Mouse (Mus musculus): Measurements from ENCODE around the gene Tmcc2. TPM values are rescaled to one million over a fixed set of nuclear protein-coding genes. Genes with fewer than 3 reads are reported as not detected.
A peak's percentile ranks its signal among the peaks of the same experiment; 100 is the strongest.

Tmcc2 gene
- polyA plus RNA-seq, 2 experiments, result 285 to 327 TPM

DNA sequence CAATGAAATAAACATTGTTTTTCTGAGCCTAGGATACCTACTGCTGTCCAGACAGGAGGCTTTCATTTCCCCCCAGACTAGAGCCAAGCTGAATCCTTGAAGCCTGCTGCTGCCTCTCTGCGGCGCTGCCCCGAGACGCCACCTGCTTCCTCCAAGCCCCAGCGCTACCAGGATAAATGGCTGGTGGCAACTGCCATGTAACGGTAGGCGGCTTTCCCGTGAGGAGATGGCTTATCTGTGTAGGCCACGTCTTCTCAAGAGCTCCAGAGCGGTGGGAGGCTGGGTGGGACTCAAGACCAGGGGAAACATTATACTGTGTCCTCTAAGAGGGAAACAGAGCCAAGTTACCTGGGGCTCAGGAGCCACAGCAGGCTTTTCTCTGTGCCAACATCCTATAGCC, 9.2 kb downstream of the Tmcc2 start:
- DNase-seq (ENCODE audit: low read depth in 3 of 3, low spot score in 3 of 3) (peak; percentile 69 to 75 (median 73)), ATAC-seq (ENCODE audit: insufficient read depth) (peak; percentile 88)
- peaks cover 79 to 81% of the 10 kb centered on the region in 2 experiments for H3K4me1 ChIP-seq (replicated peaks; ENCODE audit: control insufficient read depth in 2 of 2, insufficient read depth in 2 of 2, low read length in 1 of 2)
- peak overlapping the region; percentile 12 to 44 for H3K4me3 ChIP-seq (ENCODE audit: insufficient read depth in 1 of 2, low read depth in 2 of 2, low read length in 2 of 2)
- peak overlapping the region; percentile 91 for H3K27ac ChIP-seq
- H3K9ac ChIP-seq (replicated peaks), result peak overlapping the region; percentile 67
- no peaks in the 10 kb centered on the region for H3K9me3 ChIP-seq (ENCODE audit: control insufficient read depth, low read length)
- TF ChIP-seq EP300 (IDR thresholded peaks at IDR 0.05; ENCODE audit: low read depth) (peak; percentile 89), CTCF (IDR thresholded peaks at IDR 0.05; ENCODE audit: low read depth) (peak; percentile 66)
- H3K27me3 ChIP-seq (ENCODE audit: control insufficient read depth, insufficient read depth, low read length), result no peaks in the 10 kb centered on the region
- H3K4me2 ChIP-seq (ENCODE audit: low read depth), result peak overlapping the region; percentile 75
- 5% methylated on average over 10 of the region's 10 CpGs for WGBS (ENCODE audit: insufficient replicate concordance)
- H3K36me3 ChIP-seq (replicated peaks; ENCODE audit: control insufficient read depth, insufficient read depth, low read depth), result peaks cover 65% of the 10 kb centered on the region

DNA sequence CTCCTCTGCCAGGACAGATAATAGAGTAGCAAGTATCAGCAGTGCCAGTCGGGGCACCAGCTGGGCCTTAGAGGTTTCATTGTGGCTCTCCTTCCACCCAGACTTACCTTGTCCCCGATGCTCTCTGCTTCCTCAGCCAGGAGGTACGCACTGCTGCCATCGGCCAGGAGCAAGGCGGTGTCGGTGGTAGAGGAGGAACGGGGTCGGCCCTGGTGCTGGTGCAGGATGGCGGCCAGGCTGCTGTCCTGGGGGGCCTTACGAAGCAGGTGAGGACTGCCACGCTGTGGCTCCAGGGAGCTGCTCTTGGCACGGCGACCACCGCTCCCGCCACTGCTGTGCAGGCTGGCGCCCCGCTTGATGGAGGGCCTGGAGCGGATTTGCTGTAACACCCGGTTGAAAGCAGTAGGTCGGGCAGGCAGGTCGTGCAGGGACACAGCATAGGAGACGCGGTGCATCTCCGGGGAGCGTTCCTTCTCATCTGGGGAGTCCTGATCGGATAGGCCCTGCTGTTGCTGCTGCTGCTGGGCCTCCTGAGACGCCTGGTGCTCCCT, 10.5 kb downstream of the Tmcc2 start:
- Histone ChIP-seq H3K27ac (peak overlapping the region; percentile 56), H3K9me3 (ENCODE audit: control insufficient read depth, low read length) (no peaks in the 10 kb centered on the region), H3K9ac (replicated peaks) (no peak overlapping the region), H3K4me2 (ENCODE audit: low read depth) (peak overlapping the region; percentile 79), H3K36me3 (replicated peaks; ENCODE audit: control insufficient read depth, insufficient read depth, low read depth) (peaks cover 61% of the 10 kb centered on the region), H3K27me3 (ENCODE audit: control insufficient read depth, insufficient read depth, low read length) (no peaks in the 10 kb centered on the region), H3K4me3 (ENCODE audit: insufficient read depth in 1 of 2, low read depth in 2 of 2, low read length in 2 of 2) (no peak overlapping the region), H3K4me1 (replicated peaks; ENCODE audit: control insufficient read depth in 2 of 2, insufficient read depth in 2 of 2, low read length in 1 of 2) (peaks cover 79 to 80% of the 10 kb centered on the region in 2 experiments)
- DNase-seq (ENCODE audit: low read depth in 3 of 3, low spot score in 3 of 3) (no peak), ATAC-seq (ENCODE audit: insufficient read depth) (no peak)
- 83% methylated on average over 25 of the region's 27 CpGs for WGBS (ENCODE audit: insufficient replicate concordance)
- TF ChIP-seq EP300 (IDR thresholded peaks at IDR 0.05; ENCODE audit: low read depth) (no peak), CTCF (IDR thresholded peaks at IDR 0.05; ENCODE audit: low read depth) (no peak)

GRCm38 (mm10) chr1:132377811-132378210, 13.3 kb downstream of the Tmcc2 start:
- H3K4me3 ChIP-seq (ENCODE audit: insufficient read depth in 1 of 2, low read depth in 2 of 2, low read length in 2 of 2), result peak overlapping the region in 1 of 2 experiments; percentile 23; a peak in 2 of 4 replicates
- peak overlapping the region; percentile 79 for H3K4me2 ChIP-seq (ENCODE audit: low read depth)
- H3K9me3 ChIP-seq (ENCODE audit: control insufficient read depth, low read length), result no peaks in the 10 kb centered on the region
- H3K27me3 ChIP-seq (ENCODE audit: control insufficient read depth, insufficient read depth, low read length), result no peaks in the 10 kb centered on the region
- H3K4me1 ChIP-seq (replicated peaks; ENCODE audit: control insufficient read depth in 2 of 2, insufficient read depth in 2 of 2, low read length in 1 of 2), result peaks cover 88 to 93% of the 10 kb centered on the region in 2 experiments
- ATAC-seq (ENCODE audit: insufficient read depth), result no peak
- H3K36me3 ChIP-seq (replicated peaks; ENCODE audit: control insufficient read depth, insufficient read depth, low read depth), result peaks cover 69% of the 10 kb centered on the region
- peak overlapping the region; percentile 43 for H3K9ac ChIP-seq (replicated peaks)
- H3K27ac ChIP-seq, result peak overlapping the region; percentile 65
- WGBS (ENCODE audit: insufficient replicate concordance), result 25% methylated on average over 3 of the region's 3 CpGs
- no peak for TF ChIP-seq EP300 (IDR thresholded peaks at IDR 0.05; ENCODE audit: low read depth)
- DNase-seq (ENCODE audit: low read depth in 3 of 3, low spot score in 3 of 3), result no peak

- Histone ChIP-seq H3K4me2 (ENCODE audit: low read depth) (peak overlapping the region; percentile 79), H3K4me1 (replicated peaks; ENCODE audit: control insufficient read depth in 2 of 2, insufficient read depth in 2 of 2, low read length in 1 of 2) (peaks cover 89 to 93% of the 10 kb centered on the region in 2 experiments)
- 59% methylated on average over 7 of the region's 7 CpGs for WGBS (ENCODE audit: insufficient replicate concordance)
These were observed 14.1 kb downstream of the Tmcc2 start for GRCm38 (mm10) chr1:132377055-132377365.

GRCm38 (mm10) chr1:132376211-132377054, 14.6 kb downstream of the Tmcc2 start:
- TF ChIP-seq CTCF (IDR thresholded peaks at IDR 0.05; ENCODE audit: low read depth), result no peak
- TF ChIP-seq EP300 (IDR thresholded peaks at IDR 0.05; ENCODE audit: low read depth), result no peak
- DNase-seq (ENCODE audit: low read depth in 3 of 3, low spot score in 3 of 3) (no peak), ATAC-seq (ENCODE audit: insufficient read depth) (no peak)
- Histone ChIP-seq H3K4me1 (replicated peaks; ENCODE audit: control insufficient read depth in 2 of 2, insufficient read depth in 2 of 2, low read length in 1 of 2) (peaks cover 90 to 95% of the 10 kb centered on the region in 2 experiments), H3K9ac (replicated peaks) (peak overlapping the region; percentile 19), H3K27me3 (ENCODE audit: control insufficient read depth, insufficient read depth, low read length) (no peaks in the 10 kb centered on the region), H3K4me3 (ENCODE audit: insufficient read depth in 1 of 2, low read depth in 2 of 2, low read length in 2 of 2) (peak overlapping the region; percentile 25 to 51), H3K36me3 (replicated peaks; ENCODE audit: control insufficient read depth, insufficient read depth, low read depth) (peaks cover 78% of the 10 kb centered on the region), H3K9me3 (ENCODE audit: control insufficient read depth, low read length) (no peaks in the 10 kb centered on the region), H3K27ac (peak overlapping the region; percentile 88), H3K4me2 (ENCODE audit: low read depth) (peak overlapping the region; percentile 79)
- WGBS (ENCODE audit: insufficient replicate concordance), result 91% methylated on average over 8 of the region's 8 CpGs

More at GRCm38 (mm10) chr1:132377055-132377365, 14.1 kb downstream of the Tmcc2 start:
- ATAC-seq (ENCODE audit: insufficient read depth) (no peak), DNase-seq (ENCODE audit: low read depth in 3 of 3, low spot score in 3 of 3) (no peak)
- H3K4me3 ChIP-seq (ENCODE audit: insufficient read depth in 1 of 2, low read depth in 2 of 2, low read length in 2 of 2), result peak overlapping the region in 1 of 2 experiments; percentile 14; a peak in 2 of 4 replicates
- H3K36me3 ChIP-seq (replicated peaks; ENCODE audit: control insufficient read depth, insufficient read depth, low read depth), result peaks cover 76% of the 10 kb centered on the region
- TF ChIP-seq EP300 (IDR thresholded peaks at IDR 0.05; ENCODE audit: low read depth), result no peak
- no peak for TF ChIP-seq CTCF (IDR thresholded peaks at IDR 0.05; ENCODE audit: low read depth)
- no peaks in the 10 kb centered on the region for H3K9me3 ChIP-seq (ENCODE audit: control insufficient read depth, low read length)
- H3K9ac ChIP-seq (replicated peaks), result no peak overlapping the region
- peak overlapping the region; percentile 65 for H3K27ac ChIP-seq
- H3K27me3 ChIP-seq (ENCODE audit: control insufficient read depth, insufficient read depth, low read length), result no peaks in the 10 kb centered on the region
